Mouse (Mus musculus): ENCODE data around the gene Bcl6b.
A peak's percentile ranks its signal among the peaks of the same experiment; 100 is the strongest.

The Bcl6b gene

GRCm38 (mm10) chr11:70229260-70230010 lies at the start of gene Bcl6b:
Gene Bcl6b, minus strand, starts transcription at chr11:70229798.
- DNase-seq, result no peak

GRCm38 (mm10) chr11:70278961-70279360 lies 49.4 kb upstream of the Bcl6b start:
- no peak for DNase-seq

DNA sequence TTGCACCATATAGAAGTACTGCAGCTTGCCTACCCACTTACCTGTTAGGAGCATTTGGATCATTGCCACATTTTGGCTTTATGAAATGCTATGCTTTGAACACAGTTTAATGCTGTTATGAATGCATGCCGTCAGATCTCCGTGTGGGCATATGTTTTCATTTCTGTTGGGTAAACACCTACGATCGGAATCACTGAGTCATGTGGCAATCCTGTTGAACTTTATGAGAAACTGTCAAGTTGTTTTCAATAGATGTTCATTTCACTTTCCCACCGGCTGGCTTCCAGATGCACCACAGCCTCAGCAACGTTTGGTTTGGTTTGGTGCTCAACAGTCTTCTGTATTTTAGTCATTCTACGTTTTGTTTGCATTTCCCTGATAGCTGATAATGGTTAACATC lies 42.0 kb upstream of the Bcl6b start:
- DNase-seq, result no peak

DNA sequence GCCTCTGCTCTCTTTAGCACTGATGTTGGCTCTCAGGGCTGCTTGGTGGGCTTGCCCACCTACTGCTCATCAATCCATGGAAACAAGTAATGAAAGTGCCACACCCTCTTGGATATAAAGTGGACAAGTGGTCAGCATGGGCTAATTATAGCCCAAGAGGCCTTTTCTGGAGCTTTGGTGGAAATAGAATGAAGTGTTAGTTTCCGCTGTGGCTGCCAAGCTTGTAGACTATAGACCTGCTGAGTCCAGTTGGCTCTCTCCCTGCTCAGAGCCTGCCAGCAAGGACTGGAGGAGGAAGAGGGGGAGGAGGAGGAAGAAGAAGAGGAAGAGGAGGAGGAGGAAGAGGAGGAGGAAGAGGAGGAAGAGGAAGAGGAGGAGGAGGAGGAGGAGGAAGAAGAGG lies 36.8 kb upstream of the Bcl6b start:
- no peak for DNase-seq

GRCm38 (mm10) chr11:70265819-70266218 lies 36.2 kb upstream of the Bcl6b start:
- no peak for DNase-seq

DNA sequence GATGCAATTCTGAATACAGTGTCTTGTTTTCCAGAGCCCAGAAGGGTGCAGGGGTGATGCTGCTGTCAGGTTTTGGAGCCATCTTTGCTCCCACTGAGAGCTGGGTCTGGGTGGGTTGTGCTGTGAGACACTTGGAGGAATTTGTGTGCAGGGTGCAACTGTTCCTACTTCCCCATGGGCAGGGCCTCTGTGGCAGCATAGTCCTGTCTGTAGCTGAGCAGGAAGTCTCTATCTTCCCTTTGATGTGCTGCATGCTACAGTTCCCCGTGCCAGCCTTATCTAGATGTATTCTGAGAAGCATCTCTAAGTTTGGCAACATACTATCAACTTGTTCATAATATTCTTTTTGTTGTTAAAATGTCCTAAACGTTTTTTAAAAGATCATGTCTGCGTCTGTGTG lies 35.7 kb upstream of the Bcl6b start:
- no peak for DNase-seq

GRCm38 (mm10) chr11:70259035-70259434 lies 29.4 kb upstream of the Bcl6b start:
- DNase-seq, result no peak

DNA sequence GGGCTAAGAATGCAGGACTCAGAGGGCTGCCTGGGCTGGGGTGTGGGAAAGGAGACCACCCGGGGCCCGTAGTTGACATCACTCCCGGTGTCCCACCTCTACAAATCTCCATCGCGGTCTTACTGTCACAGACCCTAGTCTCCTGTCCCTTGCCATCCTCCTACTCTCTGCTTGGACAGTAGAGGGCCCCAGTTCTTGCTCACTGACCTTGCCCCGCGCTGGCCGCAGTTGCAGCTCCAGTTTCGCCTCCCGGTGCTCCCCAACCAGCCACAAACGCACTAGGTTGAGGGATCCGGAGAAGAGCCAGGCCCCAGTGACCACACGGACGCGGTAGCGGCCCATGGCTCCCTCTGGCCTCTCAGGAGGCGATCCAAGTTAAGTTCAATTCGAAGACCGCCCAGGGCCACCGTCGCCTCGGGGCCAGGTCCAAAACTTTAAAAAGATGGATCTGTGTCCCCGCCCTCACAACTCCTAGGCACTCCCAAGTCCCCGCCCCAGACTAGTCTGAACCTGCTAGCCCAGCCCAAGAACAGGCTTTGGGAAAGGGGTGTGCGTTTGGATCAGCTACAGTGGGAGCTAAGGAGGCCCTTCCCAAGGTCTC lies 25.4 kb upstream of the Bcl6b start, which contains the start of gene Alox12:
TSS of gene Alox12 (minus strand) at position 423 of the 601 bp plus-strand sequence.
- DNase-seq, result no peak

GRCm38 (mm10) chr11:70254337-70254736 lies 24.7 kb upstream of the Bcl6b start:
- no peak for DNase-seq

- DNase-seq, result no peak
Measured at GRCm38 (mm10) chr11:70251853-70252252, 22.3 kb upstream of the Bcl6b start.

- DNase-seq, result no peak
Measured at GRCm38 (mm10) chr11:70250150-70250549, 20.6 kb upstream of the Bcl6b start.

DNA sequence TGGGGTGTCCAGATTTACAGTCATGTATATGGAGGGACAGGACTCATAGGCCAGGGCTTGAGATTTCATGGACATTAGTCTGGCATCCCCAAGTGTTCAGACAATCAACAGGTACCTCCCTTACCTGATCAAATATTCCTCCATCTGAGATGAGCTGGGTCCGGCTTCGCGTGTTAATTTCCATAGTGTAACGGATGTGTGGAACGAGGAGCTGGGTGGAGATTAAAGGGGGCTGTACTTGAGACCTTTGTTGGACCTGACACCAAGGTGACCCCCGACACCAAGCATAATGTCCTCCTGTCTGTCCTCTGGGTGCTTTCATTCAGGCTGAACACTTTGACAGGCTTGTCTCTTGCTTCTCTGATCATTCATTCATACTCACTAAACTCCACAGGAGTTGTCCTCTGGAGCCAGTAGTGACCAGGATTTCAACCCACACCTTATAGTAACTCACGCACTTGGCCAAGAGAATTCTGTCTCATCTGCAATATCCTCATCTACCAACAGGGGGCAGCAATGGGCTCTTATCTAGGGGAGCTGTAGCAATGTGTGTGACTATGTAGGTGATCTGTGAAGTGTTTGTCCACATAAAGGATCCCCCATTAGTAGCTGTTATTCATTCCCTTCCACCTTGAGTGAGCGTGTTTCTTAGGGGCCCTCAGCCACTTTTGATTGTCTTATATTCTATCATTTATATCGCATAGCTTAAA lies 17.7 kb upstream of the Bcl6b start:
- DNase-seq, result peak; percentile 63

DNA sequence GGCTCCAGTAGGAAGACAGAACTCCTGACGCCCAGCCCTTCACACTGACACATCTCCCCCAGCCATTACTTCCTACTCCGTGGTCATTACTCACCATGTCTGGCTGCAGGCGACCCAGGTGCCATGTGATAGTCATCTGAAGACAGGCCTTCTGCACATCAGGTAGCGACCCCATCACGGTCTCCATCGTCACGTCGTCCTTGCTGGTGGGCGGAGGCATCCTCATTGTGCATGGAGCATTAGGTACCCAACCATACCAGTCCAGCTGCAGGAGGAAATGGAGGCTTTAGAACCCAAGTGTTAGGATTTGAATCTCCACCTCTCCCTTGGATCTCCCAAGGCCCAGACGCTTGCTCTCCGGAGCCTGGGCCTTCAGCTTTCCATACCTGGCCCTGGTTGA lies 13.0 kb upstream of the Bcl6b start:
- no peak for DNase-seq

GRCm38 (mm10) chr11:70239541-70240279 lies 10.1 kb upstream of the Bcl6b start, which contains the start of the genes Gm21988 and Rnasek:
Gene Gm21988, minus strand, starts transcription at chr11:70239830.
Gene Rnasek, minus strand, starts transcription at chr11:70239842.
- peak; percentile 79 for DNase-seq

DNA sequence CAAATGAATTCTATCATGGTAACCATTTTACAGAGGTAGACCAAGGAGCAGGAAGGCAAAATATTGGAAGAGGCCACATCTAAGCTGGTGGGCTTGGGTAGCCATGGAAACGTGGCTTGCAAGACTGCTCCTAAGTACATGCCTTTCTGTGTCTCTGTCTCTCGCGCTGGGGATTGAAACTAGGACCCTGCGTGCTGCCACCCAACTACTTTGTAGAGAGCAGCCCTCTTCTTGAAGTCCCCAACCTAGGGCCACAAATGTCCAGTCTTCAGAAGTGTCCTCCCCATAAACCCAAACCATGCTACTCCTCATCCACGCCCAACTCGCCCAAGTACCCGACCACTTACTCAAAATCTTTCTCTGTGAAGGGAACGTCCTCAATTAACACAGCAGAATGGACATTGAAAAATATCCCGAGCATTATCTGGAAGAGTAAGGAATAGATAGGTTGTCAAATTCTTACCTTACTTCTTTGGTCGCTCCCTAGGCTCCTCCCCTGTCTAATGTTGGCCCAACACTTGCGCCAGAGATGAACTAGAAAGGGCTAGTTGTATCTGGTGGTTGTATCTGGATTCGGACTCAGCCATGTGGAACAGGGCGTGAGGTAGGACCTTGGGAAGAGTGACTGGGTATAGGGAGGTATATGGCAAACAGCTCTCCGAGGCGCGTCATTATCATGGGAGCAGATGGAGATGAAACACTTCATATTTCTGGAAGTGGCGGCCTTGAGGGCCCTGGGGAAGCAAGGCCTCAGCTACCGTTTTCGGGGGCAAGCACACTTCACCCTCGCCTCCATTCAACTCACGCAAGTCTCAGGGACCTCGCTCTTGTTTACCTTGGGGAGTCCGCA lies 9.2 kb upstream of the Bcl6b start:
- peak; percentile 28 for DNase-seq

GRCm38 (mm10) chr11:70237457-70238167 lies 8.0 kb upstream of the Bcl6b start, which contains the start of gene 0610010K14Rik:
Gene 0610010K14Rik, minus strand, starts transcription at chr11:70237914.
- DNase-seq, result peak; percentile 98

GRCm38 (mm10) chr11:70236717-70237116 lies 7.1 kb upstream of the Bcl6b start:
- DNase-seq, result peak; percentile 29

- DNase-seq, result peak; percentile 25
Measured at GRCm38 (mm10) chr11:70235254-70235900, 5.8 kb upstream of the Bcl6b start.

DNA sequence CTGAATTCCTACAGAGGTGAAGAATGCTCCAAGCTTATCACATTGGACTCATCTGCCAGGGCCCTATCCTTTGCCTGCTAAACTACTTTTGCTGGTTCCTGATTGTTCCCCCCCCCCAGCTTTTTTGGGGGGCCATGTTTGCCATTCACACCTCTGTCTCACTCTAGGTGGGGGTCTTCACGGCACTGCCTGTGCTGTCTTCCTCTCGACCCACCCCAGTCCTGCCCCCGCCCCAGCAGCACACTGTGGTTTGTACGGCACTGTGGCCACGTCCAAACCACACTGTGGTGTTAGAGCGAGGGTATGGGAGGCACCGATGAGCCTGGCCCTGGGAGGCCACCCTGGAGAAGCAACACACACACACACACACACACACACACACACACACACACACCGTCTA lies 4.9 kb upstream of the Bcl6b start:
- no peak for DNase-seq

DNA sequence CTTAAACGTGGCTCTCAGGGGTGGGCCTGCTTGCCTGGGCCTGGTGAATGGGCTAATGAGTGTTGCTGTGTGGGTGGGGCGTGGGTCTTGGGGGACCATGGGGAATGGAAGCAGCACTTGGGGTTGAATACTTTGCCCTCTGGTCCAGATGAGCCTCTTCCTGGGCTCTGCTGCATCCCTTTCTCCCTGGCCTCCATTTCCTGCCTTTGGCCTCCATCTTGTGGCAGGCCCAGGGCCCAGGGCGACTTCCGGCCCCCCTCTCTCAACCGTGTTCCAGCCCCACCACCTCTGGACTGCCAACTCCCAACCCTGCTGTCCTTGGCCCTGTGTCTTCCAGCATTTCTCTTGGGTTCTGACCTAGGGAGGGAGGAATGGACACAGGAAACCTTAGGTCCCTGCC lies 4.4 kb upstream of the Bcl6b start:
- peak; percentile 33 for DNase-seq

DNA sequence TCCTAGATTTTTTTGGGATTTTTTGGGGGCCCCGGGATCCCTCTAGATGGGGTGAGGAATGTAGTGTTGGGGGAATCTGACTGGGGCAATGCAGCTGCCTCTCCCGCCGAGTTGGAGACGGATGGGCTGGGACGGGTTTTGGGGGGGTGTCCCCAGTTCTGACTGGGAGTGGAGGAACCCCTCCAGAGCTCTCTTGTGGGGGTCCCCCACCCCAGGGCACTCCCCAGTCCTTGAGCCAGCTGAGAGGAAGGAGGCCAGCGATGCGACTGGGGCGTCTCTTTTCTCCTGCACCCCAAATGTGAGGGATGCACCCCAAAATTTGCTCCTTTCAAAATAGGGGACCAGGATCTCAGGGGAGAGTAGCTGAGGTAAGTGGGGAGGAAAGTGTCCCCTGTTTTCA lies 3.4 kb upstream of the Bcl6b start:
- peak; percentile 53 for DNase-seq

Measured in cerebellum, adult 11 months (tissue).